Mouse (Mus musculus) heart, adult 2 months (tissue): ENCODE data around the gene Krt2.

ENCODE experiments used
- CTCF ChIP-seq: fragments of 200-600 bp; IDR thresholded peaks from 2 replicates; pipeline ENCODE4 v1.8.1; 2022; ENCODE audit warnings: antibody characterized with exemption, mild to moderate bottlenecking, moderate library complexity
- EP300 ChIP-seq: fragments of 200-500 bp; IDR thresholded peaks from 2 replicates; pipeline ENCODE4 v1.6.1; 2011; ENCODE audit warnings: low read depth, low read length, control low read depth; ENCODE audit not compliant: insufficient read depth
- POLR2A ChIP-seq: fragments of 200-500 bp; IDR thresholded peaks from 2 replicates; pipeline ENCODE4 v1.6.1; 2011; ENCODE audit warnings: mild to moderate bottlenecking, low read depth, low read length, control low read depth; ENCODE audit not compliant: insufficient read depth

- TF ChIP-seq POLR2A (no peak), CTCF (no peak), EP300 (no peak)
Measured at GRCm38 (mm10) chr15:101856696-101857095, 38.7 kb upstream of the Krt2 start.
